Mouse (Mus musculus): Measurements from ENCODE around the gene Atp11a. TPM values are rescaled to one million over a fixed set of nuclear protein-coding genes. Genes with fewer than 3 reads are reported as not detected.

The Atp11a gene
- polyA plus RNA-seq, 1 experiment = 128 TPM

DNA sequence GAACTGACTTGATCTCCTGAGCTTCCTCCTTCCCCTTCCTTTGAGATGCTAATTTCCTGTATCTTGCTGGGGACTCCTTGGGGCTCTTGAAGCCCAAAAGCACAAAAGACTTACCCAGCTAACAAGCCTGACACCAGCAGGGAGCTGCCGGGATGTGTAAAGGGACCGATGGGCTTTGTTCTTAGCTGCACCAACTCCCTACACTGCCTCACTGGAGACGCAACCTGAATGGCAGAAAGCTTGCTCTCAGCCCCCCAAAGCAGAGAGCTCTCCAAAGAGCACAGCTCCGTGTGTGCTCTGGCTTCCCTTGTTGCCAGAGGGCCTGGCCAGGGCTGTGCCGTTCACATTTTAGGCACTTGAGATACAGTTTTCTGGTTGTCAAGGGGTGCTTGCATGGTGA, 114.6 kb downstream of the Atp11a start:
- no peak for DNase-seq (ENCODE audit: low read depth)

DNA sequence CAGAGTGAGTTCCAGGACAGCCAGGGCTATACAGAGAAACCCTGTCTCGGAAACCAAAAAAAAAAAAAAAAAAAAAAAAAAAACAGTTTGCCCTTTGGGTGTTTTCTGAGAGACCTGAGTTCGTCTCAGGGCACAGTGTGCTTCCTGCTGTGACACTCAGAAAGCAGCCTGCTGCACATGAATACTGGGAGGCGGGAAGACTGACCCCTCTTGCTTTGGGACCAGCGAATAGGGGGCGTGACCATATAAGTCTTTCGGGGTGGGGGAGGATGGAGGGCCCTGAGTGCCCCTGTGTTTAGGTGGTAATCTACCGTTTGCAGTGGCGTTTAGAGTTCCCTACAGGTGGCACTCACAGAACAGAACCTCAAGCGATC, 116.2 kb downstream of the Atp11a start:
- DNase-seq (ENCODE audit: low read depth) = no peak

DNA sequence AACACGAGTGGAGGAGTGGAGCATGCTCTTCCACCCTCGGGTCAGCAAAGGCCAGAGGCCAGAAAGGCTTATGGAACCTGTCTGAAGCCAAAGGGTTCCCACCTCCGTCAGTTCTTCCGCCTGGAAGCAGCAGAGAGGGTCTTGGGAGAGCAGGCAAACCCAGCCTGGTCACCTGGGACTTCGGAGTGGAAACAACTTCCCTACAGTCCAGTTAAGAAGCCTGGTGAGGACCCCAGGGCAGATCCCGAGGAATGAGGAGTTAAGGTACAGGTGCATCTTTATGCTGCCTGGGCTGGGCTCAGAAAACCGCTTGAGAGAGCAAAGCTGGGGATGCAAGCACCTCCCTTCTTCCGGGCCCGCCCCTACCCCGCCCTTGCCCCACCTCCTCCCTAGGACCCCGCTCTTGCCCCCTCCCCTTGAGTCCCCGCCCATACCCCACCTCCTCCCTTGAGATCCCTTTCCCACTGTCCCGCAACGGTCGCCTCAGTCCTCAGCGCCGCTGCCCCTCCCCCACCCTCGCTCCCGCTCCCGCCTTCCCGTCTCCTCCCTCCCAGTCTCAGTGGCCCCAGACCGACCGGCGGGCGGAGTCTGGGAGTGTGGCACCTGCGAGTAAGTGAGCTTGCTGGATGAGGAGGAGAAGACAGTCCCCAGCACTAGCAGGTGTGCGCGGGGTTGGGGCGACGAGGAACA, 116.7 kb downstream of the Atp11a start, which contains the start of gene Mcf2l:
Gene Mcf2l (plus strand): TSS at position 450 of the 690 bp plus-strand sequence.
- no peak for DNase-seq (ENCODE audit: low read depth)

DNA sequence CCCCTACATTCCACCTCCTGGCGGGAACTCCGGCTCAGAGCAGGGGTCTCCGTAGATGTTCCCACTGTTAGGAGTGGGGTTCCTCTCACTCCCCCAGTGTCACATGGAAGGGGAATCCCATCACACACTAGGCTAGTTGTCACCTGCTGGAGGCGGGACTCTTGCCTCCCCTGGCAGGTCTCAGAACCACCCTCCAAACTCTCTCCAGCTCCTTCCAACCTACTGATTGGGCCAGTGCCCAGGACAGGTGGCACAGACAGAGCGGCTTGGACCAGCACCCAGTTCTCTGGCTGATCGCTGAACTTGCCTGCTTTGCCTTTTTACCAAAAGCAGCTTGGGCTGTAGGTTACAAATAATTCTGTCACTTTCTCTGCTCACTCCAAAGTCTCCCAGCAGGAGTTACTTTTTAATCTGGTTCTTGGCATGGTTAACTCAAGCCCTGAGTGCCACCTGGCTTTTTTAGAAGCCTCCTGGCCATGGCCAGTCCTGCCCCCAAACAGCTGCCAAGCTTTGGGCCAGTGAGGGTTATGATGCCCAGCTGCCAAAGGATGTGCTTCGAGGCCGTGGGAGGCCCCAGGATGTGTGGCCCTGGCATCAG, 117.5 kb downstream of the Atp11a start:
- no peak for DNase-seq (ENCODE audit: low read depth)

DNA sequence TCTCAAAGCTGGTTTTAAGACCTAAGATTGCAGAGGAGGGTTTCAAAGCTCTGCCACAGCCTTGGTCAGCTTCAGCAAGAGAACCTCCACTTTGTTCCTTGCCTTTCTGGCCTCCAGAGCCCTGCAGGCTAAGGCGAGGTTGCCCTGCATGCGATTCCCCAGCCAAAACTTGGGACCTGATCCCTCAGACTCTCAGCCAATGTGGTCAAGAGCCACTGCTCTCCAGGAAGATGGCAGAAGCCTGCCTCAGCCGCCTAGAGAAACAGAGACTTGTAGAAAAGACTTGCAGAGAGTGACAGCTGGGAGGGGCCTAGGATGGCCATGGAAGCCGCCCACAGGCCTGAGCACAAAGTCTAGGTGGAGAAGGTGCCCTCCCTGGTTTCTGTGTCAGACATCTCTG, 118.2 kb downstream of the Atp11a start:
- no peak for DNase-seq (ENCODE audit: low read depth)

DNA sequence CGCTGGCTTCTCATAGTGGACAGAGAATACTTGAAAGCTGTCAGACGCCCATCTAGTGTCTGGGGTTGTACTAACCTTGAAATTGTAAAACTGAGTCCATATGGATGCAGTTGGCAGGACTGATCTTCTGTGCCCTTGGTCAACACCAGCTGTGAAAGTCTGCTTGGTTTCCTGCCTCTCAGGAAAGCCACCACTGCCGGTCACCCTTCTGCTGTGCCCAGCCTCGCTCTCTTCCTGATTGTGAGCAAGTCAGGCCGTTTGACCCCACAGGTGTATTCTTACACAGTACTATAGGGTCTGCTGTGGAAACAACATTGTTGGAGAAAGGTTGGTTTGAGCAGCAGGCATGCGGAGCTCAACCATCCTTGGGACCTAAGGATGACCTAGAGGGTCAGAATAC, 120.3 kb downstream of the Atp11a start:
- DNase-seq (ENCODE audit: low read depth) = no peak

DNA sequence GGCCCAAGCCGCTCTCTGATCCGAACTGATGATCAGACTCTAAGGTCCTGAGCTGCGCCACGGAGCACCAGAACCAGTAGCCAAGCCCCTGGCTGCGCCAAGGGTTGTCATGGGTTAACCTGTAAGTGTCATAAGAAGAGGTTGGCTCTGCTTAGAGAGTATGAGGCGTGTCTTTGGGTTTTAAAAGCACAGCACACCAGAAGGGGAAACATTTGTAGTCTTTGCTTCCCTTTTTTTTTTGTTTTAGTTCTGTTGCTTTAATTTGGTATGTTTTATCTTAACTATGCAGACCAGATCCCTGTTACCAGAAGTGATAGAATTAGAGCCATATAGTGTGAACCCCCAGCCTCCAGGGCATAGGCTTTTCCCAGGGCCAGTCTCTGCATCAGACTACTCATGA, 123.3 kb downstream of the Atp11a start:
- no peak for DNase-seq (ENCODE audit: low read depth)

DNA sequence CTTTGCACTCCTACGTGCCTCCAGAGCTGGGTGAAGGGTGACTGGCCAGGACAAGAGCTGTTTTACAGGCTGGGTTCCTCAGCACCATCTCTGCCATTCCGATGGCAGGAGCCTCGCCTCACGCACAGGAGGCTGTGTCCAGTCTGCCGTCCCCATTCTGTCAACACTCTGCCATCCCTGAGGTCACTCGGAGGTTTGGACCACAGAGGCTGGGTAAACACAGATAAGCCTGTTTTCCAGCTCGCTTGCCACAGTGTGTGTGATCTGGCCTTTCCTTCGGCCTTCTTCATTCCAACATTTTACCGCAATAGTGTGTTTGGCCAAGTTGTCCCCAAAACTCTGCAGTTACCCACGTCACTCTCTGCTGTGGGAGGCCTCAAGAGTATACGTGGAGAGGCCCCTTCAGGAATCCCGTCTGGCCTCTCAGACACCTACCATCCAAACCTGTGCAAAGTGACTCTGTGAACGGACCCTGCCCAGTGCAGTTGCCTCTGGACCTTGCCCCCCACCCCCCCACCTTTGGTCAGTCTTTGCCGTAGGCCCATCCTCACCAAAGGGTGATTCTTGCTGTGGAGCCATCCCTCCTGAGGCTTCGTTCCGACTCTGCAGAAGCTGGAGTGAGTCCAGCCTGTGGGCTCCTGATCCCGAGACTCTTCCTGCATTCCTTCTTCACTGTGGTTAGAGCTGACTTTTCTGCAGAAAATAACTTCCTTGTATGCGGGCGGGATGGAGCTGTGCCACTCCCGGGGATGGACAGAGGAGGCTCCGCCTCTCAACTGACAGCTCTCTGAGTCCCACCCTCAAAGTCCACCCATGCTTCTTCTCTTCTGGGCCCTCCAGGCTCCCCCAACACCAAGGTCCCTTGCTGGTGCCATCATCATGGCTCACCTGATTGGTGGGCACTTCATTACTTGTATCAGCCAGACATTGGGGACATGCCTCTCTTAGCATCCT, 126.5 kb downstream of the Atp11a start:
- no peak for DNase-seq (ENCODE audit: low read depth)

DNA sequence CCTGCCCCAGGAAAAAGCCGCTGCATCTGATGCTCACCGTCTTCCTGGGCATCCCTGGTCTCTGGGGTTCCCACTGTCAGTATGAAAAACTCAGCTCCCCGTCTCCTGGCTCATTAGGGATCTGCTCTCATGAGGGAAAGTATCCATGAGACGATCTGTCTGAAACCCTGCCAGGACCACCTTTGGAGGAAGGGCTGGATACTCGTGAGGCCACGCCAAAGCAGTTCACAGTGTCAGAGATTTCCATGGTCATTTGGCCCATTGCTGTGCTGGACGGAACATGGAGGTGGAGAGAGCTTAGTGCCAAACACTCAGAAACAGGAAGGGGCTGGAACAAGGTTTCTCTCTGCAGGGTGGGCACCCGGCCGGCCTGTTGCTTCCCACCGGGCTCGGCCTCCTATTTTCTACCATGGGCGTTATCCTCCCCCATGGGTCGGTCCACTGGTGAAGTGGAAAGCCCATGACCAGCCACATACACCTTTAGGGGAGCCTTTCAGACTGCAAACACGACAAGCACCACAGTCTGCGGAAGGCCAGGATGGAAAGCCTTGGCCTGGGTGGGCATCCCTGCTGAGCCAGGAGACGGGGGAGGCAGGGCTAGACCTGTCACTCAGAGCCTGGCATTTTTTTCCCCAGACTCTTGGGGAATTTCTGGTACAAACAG, 131.1 kb downstream of the Atp11a start:
- DNase-seq (ENCODE audit: low read depth) = no peak

DNA sequence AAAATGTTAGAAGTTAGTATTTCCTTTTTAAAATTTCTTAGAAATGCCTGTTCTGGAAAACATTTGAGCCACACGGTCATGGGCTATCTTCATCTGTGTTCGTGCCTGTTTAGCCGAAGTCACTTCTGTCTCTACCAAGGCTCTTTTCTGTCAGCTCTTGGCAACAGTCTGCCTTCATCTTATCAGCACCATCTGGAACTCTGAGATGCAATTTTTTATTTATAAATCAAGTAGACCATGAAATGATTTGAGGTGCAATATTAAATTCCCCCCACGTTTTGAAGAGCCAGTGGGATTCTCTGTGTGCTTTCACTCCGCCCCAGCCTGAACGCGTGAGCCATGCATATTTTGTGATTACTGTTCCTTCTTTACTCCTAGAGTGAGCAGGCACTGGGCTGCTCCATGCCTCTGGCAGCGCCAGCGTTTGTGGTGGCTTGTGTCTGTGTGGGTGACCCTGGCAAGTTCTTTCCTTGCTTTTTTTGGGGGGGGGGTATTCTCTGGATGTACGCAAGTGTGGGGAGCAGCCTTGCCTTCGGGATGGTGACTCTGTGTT, 132.3 kb downstream of the Atp11a start:
- no peak for DNase-seq (ENCODE audit: low read depth)

DNA sequence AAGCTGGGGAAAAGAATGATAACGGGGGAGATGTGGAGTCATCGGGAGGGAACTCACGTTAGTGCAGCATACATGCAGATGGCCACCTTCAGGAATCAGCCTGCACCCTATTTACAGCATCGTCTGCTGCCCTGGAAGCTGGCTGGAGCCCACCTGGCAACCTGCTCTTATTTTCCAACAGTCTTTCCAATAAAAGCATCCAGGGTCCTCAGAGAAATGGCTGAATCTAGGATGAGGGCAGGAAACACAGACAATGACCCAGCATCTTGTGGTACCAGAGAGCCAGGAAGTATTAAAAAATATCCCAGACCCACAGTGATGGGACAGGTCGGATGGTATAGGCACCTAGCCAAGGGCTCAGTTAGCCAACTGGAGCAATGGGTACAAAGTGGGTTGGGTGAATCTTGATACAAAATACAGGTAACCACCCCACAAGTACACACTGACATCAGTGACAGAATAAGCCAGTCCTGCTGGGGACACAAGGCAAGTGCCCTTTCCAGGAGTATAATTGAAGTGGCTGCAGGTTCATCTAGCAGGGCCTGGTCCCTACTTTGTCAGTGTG, 136.2 kb downstream of the Atp11a start:
- DNase-seq (ENCODE audit: low read depth) = no peak

DNA sequence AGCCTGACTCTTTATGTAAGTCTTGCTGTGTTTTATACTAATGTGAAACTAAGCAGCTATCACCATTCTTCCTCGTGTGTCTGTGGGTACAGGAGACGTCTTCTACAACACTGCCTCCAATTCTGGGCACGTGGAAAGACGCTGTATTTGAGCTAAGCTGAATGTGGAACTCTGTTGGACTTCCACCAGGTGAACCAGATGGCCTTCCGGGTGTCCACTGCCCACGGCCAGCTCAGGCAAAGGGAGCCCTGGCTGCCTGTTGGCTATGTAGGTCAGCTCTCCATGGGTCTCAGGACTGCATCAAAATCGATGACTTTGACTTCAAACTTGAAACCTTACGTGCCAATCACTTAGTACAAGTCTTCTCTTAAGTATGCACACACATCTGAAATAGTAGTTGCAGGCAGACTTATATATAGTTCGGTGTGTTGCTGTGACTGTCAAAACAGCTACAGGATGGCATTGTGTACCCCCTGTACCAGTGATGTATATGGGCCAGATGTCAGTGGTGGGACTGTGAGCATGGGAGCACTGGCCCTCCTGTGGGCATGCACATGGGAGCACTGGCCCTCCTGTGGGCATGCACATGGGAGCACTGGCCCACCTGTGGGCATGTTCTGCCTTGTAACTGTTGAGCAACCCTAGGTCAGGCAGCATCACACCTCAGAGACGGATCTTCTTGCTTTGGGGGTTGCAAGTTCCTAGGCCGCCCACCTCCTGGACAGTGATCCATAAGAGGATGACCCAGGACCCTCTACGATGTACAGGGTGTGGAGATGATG, 137.2 kb downstream of the Atp11a start:
- DNase-seq (ENCODE audit: low read depth) = no peak

DNA sequence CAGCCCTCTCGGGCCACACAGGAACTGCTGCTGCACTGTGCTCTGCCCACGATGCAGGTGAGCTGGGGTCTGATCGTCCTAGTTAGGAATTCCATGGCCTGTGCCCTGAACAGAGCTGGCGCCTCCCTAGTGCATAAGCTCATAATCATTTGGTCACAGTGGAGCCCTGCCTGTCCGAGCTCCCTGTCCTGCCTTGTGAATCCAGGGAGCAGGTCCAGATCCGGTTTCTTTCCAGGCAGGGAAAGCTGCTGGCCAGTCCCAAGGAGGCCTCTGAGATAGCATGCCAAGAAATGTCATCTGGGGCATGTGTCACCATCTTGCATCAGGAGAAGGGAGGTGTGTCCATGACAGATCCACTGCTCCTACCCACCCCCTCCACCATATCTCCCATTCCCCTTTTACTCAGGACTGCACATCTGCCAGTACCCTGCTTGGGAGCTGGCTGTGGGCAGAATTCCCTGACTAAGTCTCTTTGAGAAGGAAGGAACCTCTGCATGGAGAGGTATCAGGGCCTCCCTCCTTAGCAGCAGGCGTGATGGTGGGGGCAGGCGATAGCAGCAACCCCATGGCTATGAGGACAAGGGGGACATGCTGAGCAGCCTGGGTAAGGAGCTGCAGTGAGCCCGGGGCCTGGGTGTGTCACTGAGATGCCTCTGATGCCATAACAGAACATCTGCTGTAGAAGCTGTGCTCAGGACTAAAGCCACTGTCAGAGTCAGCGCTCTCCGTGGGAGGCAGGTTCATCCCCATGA, 138.1 kb downstream of the Atp11a start:
- no peak for DNase-seq (ENCODE audit: low read depth)

DNA sequence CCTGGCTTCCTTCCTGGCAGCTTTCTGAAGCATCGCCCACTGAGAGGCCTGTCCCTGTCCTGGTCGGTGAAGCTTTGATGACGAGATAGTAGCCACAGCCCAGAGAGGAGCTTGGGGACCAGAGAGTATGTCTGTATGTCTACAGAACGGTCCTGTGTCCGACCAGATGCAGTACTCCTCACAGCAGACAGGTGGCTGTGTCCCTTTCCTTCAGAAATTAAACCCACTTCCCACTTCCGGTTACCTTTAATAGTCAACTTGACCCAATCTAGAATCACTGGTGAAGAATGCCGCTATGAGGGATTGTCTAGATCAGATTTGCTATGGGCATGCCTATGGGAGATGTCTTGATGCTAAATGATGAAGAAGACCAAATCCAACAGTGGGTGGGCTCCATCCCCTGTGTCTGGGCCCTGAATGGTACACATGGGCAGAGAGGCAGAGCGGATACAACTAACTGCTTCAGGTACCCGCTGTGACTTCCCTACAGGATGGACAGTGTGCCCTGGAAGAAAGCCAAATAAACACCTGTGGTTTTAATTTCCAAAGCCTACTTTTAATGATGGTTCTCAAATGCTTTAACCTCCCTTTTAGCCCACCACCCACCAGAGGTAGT, 138.8 kb downstream of the Atp11a start:
- no peak for DNase-seq (ENCODE audit: low read depth)

DNA sequence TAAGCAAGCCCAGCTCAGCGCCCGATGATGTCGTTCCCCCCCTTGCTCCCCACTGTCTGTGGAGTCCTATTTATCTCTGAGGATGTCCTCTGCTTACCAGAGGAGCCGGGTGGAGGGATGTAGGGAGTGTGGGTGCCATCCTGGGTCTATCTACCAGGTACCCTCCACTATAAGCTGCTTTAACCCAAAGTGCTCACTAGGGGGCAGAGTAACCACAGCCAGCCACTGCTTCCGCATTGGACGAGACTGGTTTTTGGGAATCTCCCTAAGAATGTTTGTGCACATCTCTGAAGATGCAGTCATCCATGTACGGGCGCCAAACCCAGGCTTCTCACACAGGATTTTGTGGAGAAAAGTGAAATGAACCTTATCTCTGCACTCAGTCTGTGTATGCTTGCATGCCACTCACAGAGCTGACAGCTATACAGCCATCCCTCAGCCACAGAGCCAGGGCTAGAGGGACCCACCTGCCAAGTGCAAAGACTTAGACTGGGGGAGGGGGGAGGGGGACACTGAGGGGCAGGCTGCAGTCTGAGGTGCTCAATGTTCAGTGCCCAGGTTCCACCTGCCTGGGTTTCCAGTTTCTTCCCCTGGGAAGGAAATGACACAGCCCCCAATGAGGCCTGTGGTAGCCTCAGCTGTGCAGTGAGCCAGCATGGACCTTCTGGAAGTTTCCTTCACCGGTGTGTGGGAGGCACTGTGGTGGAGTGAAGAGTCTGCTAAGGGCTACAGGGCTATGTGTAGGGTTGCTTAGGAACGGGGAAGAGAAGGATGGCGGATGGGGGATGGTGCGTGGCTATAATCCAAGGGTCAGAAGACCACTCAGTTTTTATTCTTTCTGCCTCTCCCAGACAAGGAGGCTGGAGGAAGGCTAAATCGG, 139.9 kb downstream of the Atp11a start:
- DNase-seq (ENCODE audit: low read depth) = no peak

DNA sequence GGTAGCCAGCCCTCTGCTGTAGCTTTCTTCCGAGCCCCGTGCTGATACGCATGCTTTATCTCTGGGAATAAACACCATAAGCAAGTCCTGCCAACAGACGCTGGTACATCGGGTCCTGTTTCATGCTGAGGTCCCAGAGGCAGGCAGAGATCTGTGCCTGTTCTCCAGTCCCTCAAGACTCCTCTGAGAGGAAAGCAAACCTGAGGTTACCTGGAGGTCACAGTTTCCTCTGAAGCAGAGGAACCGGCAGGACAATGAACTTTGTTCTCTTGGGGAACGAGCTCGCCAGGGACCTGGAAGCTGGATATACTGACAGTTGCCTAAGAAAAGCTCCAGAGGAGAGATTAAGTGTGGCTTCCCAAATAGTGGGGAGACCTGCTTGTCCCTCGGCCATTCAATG, 141.0 kb downstream of the Atp11a start:
- DNase-seq (ENCODE audit: low read depth) = no peak

DNA sequence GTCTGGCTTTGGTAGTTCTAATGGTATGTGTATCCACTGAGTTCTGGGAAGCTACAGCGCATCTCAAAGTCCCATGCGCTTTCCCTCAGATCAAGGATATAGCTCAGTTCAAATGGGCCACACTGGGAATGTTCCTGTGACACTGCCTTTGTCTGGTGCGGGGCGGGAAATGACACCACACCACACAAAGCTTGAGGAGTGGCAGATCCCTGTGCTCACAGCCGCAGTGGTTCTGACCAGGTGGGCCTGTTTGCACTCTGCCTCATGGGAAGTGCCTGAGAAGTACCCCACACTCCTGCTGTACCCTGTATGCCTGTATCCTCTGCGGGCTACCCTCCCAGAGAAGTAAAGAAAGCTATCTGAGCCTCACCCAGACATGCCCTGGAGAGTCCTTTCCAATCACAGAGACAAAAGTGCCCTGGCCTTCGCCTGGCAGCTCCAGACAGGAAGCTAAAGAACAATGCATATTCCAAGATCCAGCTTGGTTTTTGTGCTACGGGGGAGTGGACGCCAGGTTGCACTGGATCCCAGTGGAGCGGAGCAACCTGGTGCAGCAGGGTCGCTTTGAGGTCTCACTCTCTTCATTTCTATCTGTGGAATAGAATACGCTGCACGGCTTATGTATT, 147.1 kb downstream of the Atp11a start:
- no peak for DNase-seq (ENCODE audit: low read depth)

DNA sequence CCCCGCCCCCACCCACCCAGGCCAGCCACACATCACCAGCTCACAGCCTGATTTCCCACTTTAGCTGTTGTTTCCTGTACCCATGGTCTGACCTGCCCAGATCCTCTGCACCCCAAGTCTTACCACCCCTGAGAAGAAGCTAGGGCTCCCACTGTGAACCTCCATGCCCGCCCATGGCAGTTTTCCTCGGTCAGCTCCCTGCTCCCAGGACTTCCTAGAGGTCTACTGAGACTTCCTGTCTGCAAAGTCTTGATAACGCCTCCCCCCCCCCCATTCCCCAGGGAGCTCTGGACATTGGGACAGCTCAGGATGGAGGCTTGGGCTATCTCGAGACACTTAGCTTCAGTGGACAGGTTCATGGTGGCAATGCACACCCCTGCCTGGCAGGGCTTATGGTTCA, 148.3 kb downstream of the Atp11a start:
- no peak for DNase-seq (ENCODE audit: low read depth)

Data from gonadal fat pad, adult 2 months (tissue).